Mouse (Mus musculus) small intestine, adult 2 months (tissue): ENCODE results near the gene Ccdc177.

Source experiments
- CTCF ChIP-seq: fragments of 200-500 bp; IDR thresholded peaks from 2 replicates; pipeline ENCODE4 v1.5.1; 2012; ENCODE audit warnings: low read depth, mild to moderate bottlenecking, control low read depth, inconsistent platforms, low read length, moderate library complexity, mixed read lengths; ENCODE audit not compliant: insufficient replicate concordance, insufficient read length; ENCODE audit errors: extremely low read depth
- POLR2A ChIP-seq: fragments of 200-500 bp; IDR thresholded peaks from 2 replicates; pipeline ENCODE4 v1.6.1; 2012; ENCODE audit warnings: low read depth, mild to moderate bottlenecking, control low read depth, inconsistent platforms, low read length, moderate library complexity

- no peak for TF ChIP-seq CTCF
- TF ChIP-seq POLR2A, result no peak
Observed at GRCm38 (mm10) chr12:80728207-80728606, 32.3 kb downstream of the Ccdc177 start.
